Mouse (Mus musculus) spleen, adult 2 months (tissue): ENCODE data around the gene Cstf2t.

ENCODE experiments used
- CTCF ChIP-seq: fragments of 200-500 bp; IDR thresholded peaks from 2 replicates; pipeline ENCODE4 v1.5.1; 2011; ENCODE audit warnings: mild to moderate bottlenecking, inconsistent platforms; ENCODE audit not compliant: insufficient read depth, insufficient read length, insufficient replicate concordance; ENCODE audit errors: extremely low read depth
- POLR2A ChIP-seq: fragments of 200-500 bp; IDR thresholded peaks from 2 replicates; pipeline ENCODE4 v1.6.1; 2011; ENCODE audit warnings: low read depth, low read length, inconsistent platforms

GRCm38 (mm10) chr19:31064740-31065139, 17.9 kb upstream of the Cstf2t start:
- TF ChIP-seq POLR2A, result no peak
- no peak for TF ChIP-seq CTCF
